Mouse (Mus musculus) stomach, postnatal 0 days (tissue): ENCODE results near the gene Naxd.

Experiments used
- CTCF ChIP-seq: IDR thresholded peaks from 2 replicates; pipeline ENCODE4 v1.5.1; 2016; ENCODE audit warnings: antibody characterized with exemption, low read depth, mild to moderate bottlenecking, moderate library complexity
- EP300 ChIP-seq: optimal IDR thresholded peaks from 2 replicates; pipeline ENCODE3; 2016; ENCODE audit warnings: antibody characterized with exemption

DNA sequence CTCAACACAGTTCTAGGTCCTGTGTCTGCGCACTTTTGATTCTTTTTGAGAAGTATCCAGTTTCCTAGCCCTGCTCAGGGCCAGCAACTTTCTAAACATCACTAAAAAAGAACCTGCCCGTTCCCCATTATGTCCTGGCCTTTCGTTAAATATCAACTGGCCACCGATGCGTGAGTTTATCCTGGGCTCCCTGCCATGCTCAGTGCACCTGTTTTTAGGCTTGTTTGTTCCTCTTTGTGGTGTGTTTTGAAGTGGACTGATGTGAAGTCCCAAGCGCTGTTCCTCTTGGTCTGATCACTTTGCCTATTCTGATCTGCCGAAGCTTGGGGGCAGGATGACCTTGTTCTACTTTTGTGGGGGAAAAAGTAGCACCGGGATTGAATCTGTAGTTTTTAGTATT, 26.0 kb upstream of the Naxd start:
- TF ChIP-seq CTCF (no peak), EP300 (no peak)
